Mouse (Mus musculus) cerebral cortex, adult 2 months (tissue): Measurements from ENCODE around the gene Edem2.

Experiments used
- WGBS: fragments of 180-500 bp; shearing (Covaris S2); methylation state at CpG from one replicate; pipeline ENCODE4 v1.1.7; 2018; 5-methylcytosine and 5-hydroxymethylcytosine counted together

The Edem2 gene

DNA sequence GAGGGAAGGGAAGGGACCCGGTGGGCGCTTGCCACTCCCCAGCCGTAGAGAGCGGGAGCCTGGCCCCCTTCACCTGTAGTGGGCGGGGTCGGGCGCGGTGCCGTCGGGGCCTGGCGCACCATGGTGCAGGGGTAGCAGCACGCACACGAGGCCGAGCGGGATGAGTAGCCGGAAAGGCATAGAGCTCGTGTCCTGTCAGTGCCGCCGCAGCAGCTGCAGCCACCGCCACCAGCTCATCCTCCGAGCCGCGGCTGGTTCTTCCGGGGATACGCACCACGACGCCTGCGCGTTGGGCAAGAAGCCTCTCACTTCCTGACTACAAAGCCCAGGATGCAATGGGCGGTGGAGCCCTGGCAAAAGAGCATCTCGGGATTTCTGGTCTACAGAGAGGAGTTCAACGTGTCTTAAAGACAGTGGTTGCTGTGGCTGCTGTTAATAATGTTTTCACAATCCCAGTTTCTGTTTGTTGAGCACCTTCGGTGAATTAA is at the start of gene Edem2:
Edem2 (minus strand) TSS at position 318 of the 488 bp plus-strand sequence.
- 1% methylated on average over 33 of the region's 33 CpGs for WGBS

DNA sequence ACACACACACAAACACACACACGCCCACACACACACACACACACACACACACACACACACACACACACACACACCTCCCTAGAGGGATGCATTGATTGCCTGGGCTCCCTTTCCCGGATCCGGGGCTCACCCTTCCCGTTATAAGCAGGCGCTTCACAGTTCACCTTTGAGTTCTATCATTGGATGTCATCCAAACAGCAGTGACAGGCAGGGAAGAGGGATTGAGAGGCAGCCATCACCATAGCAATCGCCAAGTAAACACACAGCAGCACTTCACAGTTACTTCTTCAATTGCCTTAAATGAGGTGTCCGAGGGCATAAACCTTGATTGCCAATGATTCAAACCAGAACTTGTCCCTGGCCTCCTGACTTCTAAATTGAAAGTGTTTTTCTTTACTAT is 49.8 kb upstream of the Edem2 start:
- 42% methylated on average over 7 of the region's 7 CpGs for WGBS

GRCm38 (mm10) chr2:155778004-155778403 is 48.7 kb upstream of the Edem2 start:
- 74% methylated on average over 6 of the region's 6 CpGs for whole genome bisulfite sequencing

- WGBS = 89% methylated on average over 4 of the region's 4 CpGs
These were observed 48.4 kb upstream of the Edem2 start for GRCm38 (mm10) chr2:155777688-155777985.

GRCm38 (mm10) chr2:155776824-155777687 is 47.8 kb upstream of the Edem2 start:
- WGBS = 72% methylated on average over 10 of the region's 10 CpGs

GRCm38 (mm10) chr2:155775685-155776263 is 46.5 kb upstream of the Edem2 start:
- under 1% methylated on average over 43 of the region's 44 CpGs for WGBS

DNA sequence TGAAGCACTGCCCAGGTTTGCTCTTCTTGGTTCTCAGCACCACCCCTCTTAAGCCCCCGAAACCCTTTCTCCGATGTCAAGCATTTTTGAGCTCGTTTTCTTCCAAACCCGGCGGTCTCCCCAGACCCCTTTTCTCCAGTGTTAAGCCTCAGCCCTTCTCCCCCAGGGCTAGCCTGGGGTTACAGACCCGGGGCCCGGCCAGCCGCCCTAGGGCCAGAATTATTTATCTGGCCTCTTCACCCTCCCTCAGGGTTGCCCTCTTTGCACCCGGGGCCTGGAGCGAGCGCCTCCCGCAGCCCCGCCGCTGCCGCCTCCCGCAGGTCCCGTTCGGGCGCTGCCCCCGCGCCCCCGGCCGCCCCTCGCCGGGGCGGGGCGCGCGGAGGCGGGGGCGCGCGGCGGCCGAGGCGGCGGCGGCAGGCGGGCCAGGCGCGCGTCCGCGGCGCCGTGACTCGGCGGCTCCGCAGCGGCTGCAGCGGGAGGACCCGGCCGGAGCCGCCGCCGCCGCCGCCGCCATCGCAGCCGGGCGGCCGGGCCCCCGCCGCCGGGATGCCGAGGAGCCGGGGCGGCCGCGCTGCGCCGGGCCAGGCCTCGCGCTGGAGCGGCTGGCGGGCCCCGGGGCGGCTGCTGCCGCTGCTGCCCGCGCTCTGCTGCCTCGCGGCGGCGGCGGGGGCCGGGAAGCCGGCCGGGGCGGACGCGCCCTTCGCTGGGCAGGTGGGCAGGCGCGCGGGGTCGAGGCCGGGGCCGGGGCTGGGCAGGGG is 45.8 kb upstream of the Edem2 start, which contains the start of gene Mmp24:
Mmp24 (plus strand) TSS at position 416 of the 758 bp plus-strand sequence.
- 15% methylated on average over 99 of the region's 100 CpGs for WGBS

- WGBS = 49% methylated on average over 11 of the region's 11 CpGs
These were observed 45.1 kb upstream of the Edem2 start for GRCm38 (mm10) chr2:155774261-155774926.

- WGBS = 70% methylated on average over 4 of the region's 4 CpGs
These were observed 44.4 kb upstream of the Edem2 start for GRCm38 (mm10) chr2:155773664-155774063.

- 56% methylated on average over 13 of the region's 13 CpGs for WGBS
These were observed 35.6 kb upstream of the Edem2 start for GRCm38 (mm10) chr2:155764679-155765418.

GRCm38 (mm10) chr2:155756855-155757566 is 27.7 kb upstream of the Edem2 start:
- 69% methylated on average over 14 of the region's 14 CpGs for WGBS

DNA sequence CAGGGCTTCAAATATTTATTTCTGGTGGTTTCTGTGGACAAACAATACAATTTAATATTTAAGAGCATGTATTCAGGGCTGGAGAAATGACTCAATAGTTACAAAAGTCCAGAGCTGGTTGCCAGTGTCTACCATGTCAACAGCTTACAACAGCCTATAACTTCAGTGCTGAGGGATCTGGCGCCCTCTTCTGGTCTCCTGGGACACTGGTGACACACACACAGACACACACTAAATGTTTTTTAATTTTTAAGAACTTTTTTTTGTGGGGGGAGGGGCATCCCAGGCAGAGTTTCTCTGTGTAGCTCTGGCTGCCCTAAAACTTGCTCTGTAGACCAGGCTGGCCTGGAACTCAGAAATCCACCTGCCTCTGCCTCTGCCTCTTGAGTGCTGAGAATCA is 26.5 kb upstream of the Edem2 start:
- 3% methylated on average over 1 of the region's 1 CpGs for WGBS

GRCm38 (mm10) chr2:155751014-155751786 is 21.9 kb upstream of the Edem2 start, which contains the start of gene Procr:
Gene Procr, plus strand, starts transcription at chr2:155751117.
- WGBS = 5% methylated on average over 25 of the region's 25 CpGs

GRCm38 (mm10) chr2:155749394-155749793 is 20.1 kb upstream of the Edem2 start:
- 89% methylated on average over 4 of the region's 4 CpGs for WGBS

DNA sequence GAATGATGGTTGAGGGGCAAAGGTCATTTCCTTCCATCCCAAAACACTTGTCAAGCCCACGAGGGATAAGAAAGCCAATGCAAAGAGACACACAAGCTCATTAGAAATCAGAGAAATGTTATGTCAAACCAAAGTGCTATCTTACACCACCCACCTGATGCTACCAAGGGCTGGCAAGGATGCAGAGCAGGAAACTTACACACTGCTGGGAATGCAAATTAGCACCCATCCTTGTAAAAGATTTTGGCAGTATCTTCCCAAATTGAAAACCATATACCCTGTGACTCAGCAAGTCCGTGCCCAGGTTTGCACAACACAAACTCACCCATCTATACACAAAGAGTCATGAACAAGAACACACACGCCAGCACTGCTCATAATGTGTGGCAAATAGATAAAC is 16.2 kb upstream of the Edem2 start:
- 54% methylated on average over 3 of the region's 3 CpGs for WGBS

DNA sequence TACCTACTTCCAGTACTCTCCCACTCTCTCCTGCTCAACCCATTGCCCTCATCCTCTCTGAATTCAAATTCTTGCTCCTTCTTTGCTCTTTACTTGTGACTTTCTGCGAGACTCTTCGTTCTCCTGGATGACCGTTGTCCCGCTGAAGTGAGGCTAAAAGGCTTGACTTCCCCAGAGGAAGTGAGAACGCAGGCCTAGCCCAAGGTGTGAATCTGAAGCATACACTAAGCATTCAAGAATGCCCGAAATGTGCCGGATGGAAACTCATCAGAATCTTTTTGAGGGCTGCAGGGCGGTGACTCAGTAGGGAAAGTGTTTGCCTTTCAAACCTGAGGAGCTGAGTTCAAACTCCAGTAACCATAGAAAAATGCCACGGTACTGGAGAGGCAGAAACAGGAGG is 14.1 kb upstream of the Edem2 start:
- 88% methylated on average over 9 of the region's 9 CpGs for WGBS

DNA sequence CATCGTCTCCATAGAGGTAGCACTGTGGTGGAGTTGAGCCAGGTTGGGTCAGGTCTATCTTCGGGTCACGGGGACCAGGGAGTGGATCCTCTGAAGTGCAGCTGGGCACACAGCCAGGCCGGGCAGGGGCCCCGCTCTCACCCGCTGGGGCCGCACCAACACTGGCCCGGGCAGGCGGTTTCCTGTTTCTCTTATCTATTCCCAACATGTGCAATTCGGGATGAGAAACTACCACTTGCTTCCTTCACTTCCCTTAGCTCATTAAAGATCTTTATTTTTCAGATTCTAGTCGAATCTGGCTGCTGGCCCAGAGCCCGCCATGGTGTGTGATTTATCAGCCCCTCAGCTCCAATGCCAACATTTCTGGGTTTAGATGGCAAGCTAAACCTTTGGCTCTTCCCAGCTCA is 13.7 kb upstream of the Edem2 start:
- WGBS = 47% methylated on average over 12 of the region's 12 CpGs

DNA sequence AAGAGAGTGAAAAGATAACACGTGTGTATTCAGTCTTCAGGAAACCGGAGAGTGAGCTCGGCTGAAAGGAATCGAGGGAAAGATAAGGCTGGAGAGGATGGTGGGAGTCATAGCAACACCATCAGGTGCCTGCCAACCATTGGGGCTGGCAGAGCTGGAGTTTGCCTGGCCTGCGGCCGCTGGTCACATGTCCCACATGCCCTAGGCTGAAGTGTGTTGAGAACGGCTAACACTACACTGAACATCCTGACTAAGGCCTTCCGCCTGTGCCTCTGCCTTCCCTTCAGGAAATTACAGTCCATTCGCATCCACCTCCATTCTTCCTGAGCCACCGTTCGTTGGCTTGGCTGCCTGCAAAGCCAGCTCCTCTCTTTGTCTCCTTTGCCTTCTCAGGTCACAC is 12.9 kb upstream of the Edem2 start:
- WGBS = 69% methylated on average over 11 of the region's 11 CpGs

DNA sequence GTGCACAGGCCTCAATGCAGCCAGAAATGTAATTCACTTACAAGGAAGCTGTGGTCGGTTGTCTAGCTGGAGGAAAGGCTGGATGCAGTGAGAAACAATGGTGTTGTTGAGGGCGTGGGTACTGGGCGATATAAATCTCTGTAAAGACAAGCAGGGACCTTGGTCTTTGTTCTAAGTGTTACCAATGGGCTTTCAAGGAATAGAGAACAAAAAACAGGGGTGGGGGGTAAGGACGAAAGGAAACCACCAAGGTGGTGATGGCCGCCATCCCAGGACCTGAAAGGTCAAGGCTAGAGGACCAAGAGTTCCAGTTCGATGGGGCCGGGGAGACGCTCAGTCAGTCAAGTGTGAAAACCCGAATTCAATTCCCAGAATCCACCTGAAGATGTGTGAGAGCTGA is 8.5 kb upstream of the Edem2 start:
- WGBS = 75% methylated on average over 9 of the region's 9 CpGs

- 80% methylated on average over 6 of the region's 6 CpGs for WGBS
These were observed 7.7 kb upstream of the Edem2 start for GRCm38 (mm10) chr2:155736936-155737335.
